Mouse (Mus musculus) forebrain, embryonic 13.5 days (tissue): Measurements from ENCODE around the gene Cacul1. TPM values are rescaled to one million over a fixed set of nuclear protein-coding genes. Genes with fewer than 3 reads are reported as not detected.

Experiments used
- ATAC-seq: fragments of 200-750 bp; cut with Nextera tagmentation; 2 replicates; pipeline ENCODE4 v1.8.0; 2017
- H3K27ac ChIP-seq: fragments of 300-500 bp; sonication (generic); 2 replicates; pipeline ENCODE4 v1.5.1; 2015; ENCODE audit warnings: inconsistent platforms, mild to moderate bottlenecking, moderate library complexity
- H3K27me3 ChIP-seq: fragments of 300-500 bp; sonication (generic); 2 replicates; pipeline ENCODE4 v1.6.1; 2015; ENCODE audit warnings: mild to moderate bottlenecking, inconsistent platforms
- H3K36me3 ChIP-seq: fragments of 300-500 bp; sonication (generic); 2 replicates; pipeline ENCODE4 v1.6.1; 2015; ENCODE audit warnings: mild to moderate bottlenecking, inconsistent platforms; ENCODE audit not compliant: poor library complexity, severe bottlenecking
- H3K4me1 ChIP-seq: fragments of 300-500 bp; sonication (generic); 2 replicates; pipeline ENCODE4 v1.6.1; 2015; ENCODE audit warnings: inconsistent platforms
- H3K4me2 ChIP-seq: fragments of 300-500 bp; sonication (generic); 2 replicates; pipeline ENCODE4 v1.6.1; 2015; ENCODE audit warnings: inconsistent platforms, mild to moderate bottlenecking, moderate library complexity
- H3K4me3 ChIP-seq: fragments of 300-500 bp; sonication (generic); 2 replicates; pipeline ENCODE4 v1.5.1; 2015; ENCODE audit warnings: mild to moderate bottlenecking, inconsistent platforms
- H3K9ac ChIP-seq: fragments of 300-500 bp; sonication (generic); 2 replicates; pipeline ENCODE4 v1.6.1; 2015; ENCODE audit warnings: mild to moderate bottlenecking, inconsistent platforms
- H3K9me3 ChIP-seq: fragments of 300-500 bp; sonication (generic); replicated peaks from 2 replicates; pipeline ENCODE4 v1.6.1; 2016; ENCODE audit warnings: inconsistent platforms
- WGBS: fragments of 180-500 bp; shearing (Covaris S2); methylation state at CpG from one replicate; pipeline ENCODE4 v1.1.7; 2015; 5-methylcytosine and 5-hydroxymethylcytosine counted together
- polyA plus RNA-seq: library from polyadenylated mRNA; unstranded; fragments of >200 nt; fragmentation: Nextera tagmentation; extraction: Ambion mirVana; gene quantifications from 2 replicates; pipeline ENCODE4 v1.2.1, GENCODE M21; 2015

Gene Cacul1
- polyA plus RNA-seq, 1 experiment from 2014 or later, result 20.9 TPM

GRCm38 (mm10) chr19:60525086-60525485 is 55.7 kb downstream of the Cacul1 start:
- H3K27ac ChIP-seq, result no peak overlapping the region
- no peak for ATAC-seq

GRCm38 (mm10) chr19:60524678-60525077 is 56.1 kb downstream of the Cacul1 start:
- H3K36me3 ChIP-seq, result peaks cover 29% of the 10 kb centered on the region
- H3K9ac ChIP-seq, result no peak overlapping the region
- no peak overlapping the region for H3K27ac ChIP-seq
- 93% methylated on average over 3 of the region's 3 CpGs for WGBS
- H3K4me1 ChIP-seq, result no peaks in the 10 kb centered on the region
- no peaks in the 10 kb centered on the region for H3K27me3 ChIP-seq
- ATAC-seq, result no peak
- H3K4me3 ChIP-seq, result no peak overlapping the region
- H3K4me2 ChIP-seq, result no peak overlapping the region
- no peaks in the 10 kb centered on the region for H3K9me3 ChIP-seq

More at GRCm38 (mm10) chr19:60525086-60525485, 55.7 kb downstream of the Cacul1 start:
- H3K27me3 ChIP-seq, result no peaks in the 10 kb centered on the region
- 77% methylated on average over 1 of the region's 1 CpGs for WGBS
- no peak overlapping the region for H3K9ac ChIP-seq
- peaks cover 29% of the 10 kb centered on the region for H3K36me3 ChIP-seq
- no peak overlapping the region for H3K4me2 ChIP-seq
- no peaks in the 10 kb centered on the region for H3K4me1 ChIP-seq
- no peak overlapping the region for H3K4me3 ChIP-seq
- no peaks in the 10 kb centered on the region for H3K9me3 ChIP-seq

GRCm38 (mm10) chr19:60520131-60520530 is 60.7 kb downstream of the Cacul1 start:
- no peaks in the 10 kb centered on the region for H3K9me3 ChIP-seq
- no peak overlapping the region for H3K4me2 ChIP-seq
- H3K36me3 ChIP-seq, result peaks cover 2% of the 10 kb centered on the region; the same call in 1 of the 2 replicates
- no peaks in the 10 kb centered on the region for H3K4me1 ChIP-seq
- 92% methylated on average over 3 of the region's 3 CpGs for WGBS
- no peak overlapping the region for H3K9ac ChIP-seq
- ATAC-seq, result no peak
- H3K27ac ChIP-seq, result no peak overlapping the region
- H3K4me3 ChIP-seq, result no peak overlapping the region
- no peaks in the 10 kb centered on the region for H3K27me3 ChIP-seq

GRCm38 (mm10) chr19:60515064-60515463 is 65.8 kb downstream of the Cacul1 start:
- Histone ChIP-seq H3K36me3 (no peaks in the 10 kb centered on the region), H3K4me2 (no peak overlapping the region), H3K9ac (no peak overlapping the region), H3K27ac (no peak overlapping the region), H3K27me3 (no peaks in the 10 kb centered on the region; the same call in 1 of the 2 replicates), H3K4me1 (no peaks in the 10 kb centered on the region), H3K9me3 (no peaks in the 10 kb centered on the region), H3K4me3 (no peak overlapping the region)
- no peak for ATAC-seq
- WGBS, result 68% methylated on average over 2 of the region's 2 CpGs

GRCm38 (mm10) chr19:60513431-60513830 is 67.4 kb downstream of the Cacul1 start:
- Histone ChIP-seq H3K9ac (no peak overlapping the region), H3K27ac (no peak overlapping the region), H3K4me1 (0 out of 2 replicates have a peak, but pooled peaks cover 4% of the 10 kb centered on the region), H3K27me3 (no peaks in the 10 kb centered on the region; the same call in 1 of the 2 replicates), H3K4me2 (no peak overlapping the region), H3K9me3 (no peaks in the 10 kb centered on the region), H3K36me3 (no peaks in the 10 kb centered on the region), H3K4me3 (no peak overlapping the region)
- 42% methylated on average over 3 of the region's 3 CpGs for WGBS
- no peak for ATAC-seq

GRCm38 (mm10) chr19:60500209-60500608 is 80.6 kb downstream of the Cacul1 start:
- H3K36me3 ChIP-seq, result no peaks in the 10 kb centered on the region
- no peak overlapping the region for H3K9ac ChIP-seq
- no peaks in the 10 kb centered on the region for H3K9me3 ChIP-seq
- H3K27me3 ChIP-seq, result no peaks in the 10 kb centered on the region
- H3K4me2 ChIP-seq, result no peak overlapping the region
- no peaks in the 10 kb centered on the region for H3K4me1 ChIP-seq
- H3K4me3 ChIP-seq, result no peak overlapping the region
- no peak overlapping the region for H3K27ac ChIP-seq
- ATAC-seq, result no peak

- no peak for ATAC-seq
- H3K27ac ChIP-seq, result no peak overlapping the region
- no peak overlapping the region for H3K9ac ChIP-seq
- H3K36me3 ChIP-seq, result no peaks in the 10 kb centered on the region
- H3K27me3 ChIP-seq, result no peaks in the 10 kb centered on the region
- no peaks in the 10 kb centered on the region for H3K4me1 ChIP-seq
- 81% methylated on average over 4 of the region's 4 CpGs for WGBS
- H3K9me3 ChIP-seq, result no peaks in the 10 kb centered on the region
- H3K4me3 ChIP-seq, result no peak overlapping the region
- H3K4me2 ChIP-seq, result no peak overlapping the region
Measured at GRCm38 (mm10) chr19:60497171-60497570, 83.7 kb downstream of the Cacul1 start.

- Histone ChIP-seq H3K4me3 (no peak overlapping the region), H3K4me1 (no peaks in the 10 kb centered on the region), H3K36me3 (no peaks in the 10 kb centered on the region), H3K27me3 (no peaks in the 10 kb centered on the region), H3K27ac (no peak overlapping the region), H3K4me2 (no peak overlapping the region), H3K9ac (no peak overlapping the region), H3K9me3 (no peaks in the 10 kb centered on the region)
- WGBS, result 73% methylated on average over 3 of the region's 3 CpGs
- no peak for ATAC-seq
Measured at GRCm38 (mm10) chr19:60495772-60496171, 85.1 kb downstream of the Cacul1 start.

GRCm38 (mm10) chr19:60489566-60489965 is 91.3 kb downstream of the Cacul1 start:
- no peaks in the 10 kb centered on the region for H3K4me1 ChIP-seq
- no peaks in the 10 kb centered on the region for H3K36me3 ChIP-seq
- ATAC-seq, result no peak
- H3K9ac ChIP-seq, result no peak overlapping the region
- H3K4me3 ChIP-seq, result no peak overlapping the region
- no peaks in the 10 kb centered on the region for H3K9me3 ChIP-seq
- H3K27me3 ChIP-seq, result no peaks in the 10 kb centered on the region
- H3K4me2 ChIP-seq, result no peak overlapping the region
- H3K27ac ChIP-seq, result no peak overlapping the region
- WGBS, result 94% methylated on average over 1 of the region's 1 CpGs

- no peaks in the 10 kb centered on the region for H3K9me3 ChIP-seq
- 0 out of 2 replicates have a peak, but pooled peaks cover 2% of the 10 kb centered on the region for H3K27me3 ChIP-seq
- H3K4me1 ChIP-seq, result no peaks in the 10 kb centered on the region
- no peak overlapping the region for H3K4me3 ChIP-seq
- H3K27ac ChIP-seq, result no peak overlapping the region
- H3K4me2 ChIP-seq, result no peak overlapping the region
- ATAC-seq, result no peak
- H3K9ac ChIP-seq, result no peak overlapping the region
- H3K36me3 ChIP-seq, result no peaks in the 10 kb centered on the region
Measured at GRCm38 (mm10) chr19:60485261-60485660, 95.6 kb downstream of the Cacul1 start.

GRCm38 (mm10) chr19:60478859-60479258 is 102.0 kb downstream of the Cacul1 start:
- ATAC-seq, result no peak
- no peaks in the 10 kb centered on the region for H3K36me3 ChIP-seq
- no peak overlapping the region for H3K4me3 ChIP-seq
- 48% methylated on average over 1 of the region's 1 CpGs for WGBS
- H3K27me3 ChIP-seq, result peaks cover 2% of the 10 kb centered on the region; the same call in 1 of the 2 replicates
- no peaks in the 10 kb centered on the region for H3K9me3 ChIP-seq
- H3K27ac ChIP-seq, result no peak overlapping the region
- H3K9ac ChIP-seq, result no peak overlapping the region
- no peak overlapping the region for H3K4me2 ChIP-seq
- H3K4me1 ChIP-seq, result no peaks in the 10 kb centered on the region

- 47% methylated on average over 2 of the region's 2 CpGs for WGBS
- Histone ChIP-seq H3K36me3 (no peaks in the 10 kb centered on the region), H3K9ac (no peak overlapping the region), H3K27ac (no peak overlapping the region), H3K4me3 (no peak overlapping the region), H3K27me3 (peaks cover 6% of the 10 kb centered on the region; the same call in 1 of the 2 replicates), H3K4me2 (no peak overlapping the region), H3K9me3 (no peaks in the 10 kb centered on the region), H3K4me1 (no peaks in the 10 kb centered on the region)
- no peak for ATAC-seq
Measured at GRCm38 (mm10) chr19:60477788-60478187, 103.0 kb downstream of the Cacul1 start.
